Mouse (Mus musculus): Measurements from ENCODE around the gene Ppfibp1. TPM values are rescaled to one million over a fixed set of nuclear protein-coding genes. Genes with fewer than 3 reads are reported as not detected.

Gene Ppfibp1
- polyA plus RNA-seq, 1 experiment = 3.4 TPM

- peaks cover 34% of the 10 kb centered on the region for H3K36me3 ChIP-seq (replicated peaks; ENCODE audit: low read length)
- no peaks in the 10 kb centered on the region for H3K9me3 ChIP-seq
- no peak overlapping the region for H3K4me3 ChIP-seq (replicated peaks)
- TF ChIP-seq FLI1 (IDR thresholded peaks at IDR 0.05; ENCODE audit: low read length) = no peak
- no peak for TF ChIP-seq GATA1 (IDR thresholded peaks at IDR 0.05; ENCODE audit: borderline replicate concordance, low read length)
- peaks cover 85% of the 10 kb centered on the region for H3K4me1 ChIP-seq
- no peaks in the 10 kb centered on the region for H3K27me3 ChIP-seq (replicated peaks)
Observed at GRCm38 (mm10) chr6:146965139-146965772, 77.0 kb downstream of the Ppfibp1 start.

GRCm38 (mm10) chr6:146966446-146967019 lies 78.2 kb downstream of the Ppfibp1 start:
- H3K9me3 ChIP-seq = no peaks in the 10 kb centered on the region
- H3K4me1 ChIP-seq = peaks cover 79% of the 10 kb centered on the region
- H3K36me3 ChIP-seq (replicated peaks; ENCODE audit: low read length) = peaks cover 27% of the 10 kb centered on the region
- peak overlapping the region; percentile 84 for H3K4me3 ChIP-seq (replicated peaks)
- TF ChIP-seq GATA1 (IDR thresholded peaks at IDR 0.05; ENCODE audit: borderline replicate concordance, low read length) (no peak), FLI1 (IDR thresholded peaks at IDR 0.05; ENCODE audit: low read length) (no peak)
- H3K27me3 ChIP-seq (replicated peaks) = no peaks in the 10 kb centered on the region

DNA sequence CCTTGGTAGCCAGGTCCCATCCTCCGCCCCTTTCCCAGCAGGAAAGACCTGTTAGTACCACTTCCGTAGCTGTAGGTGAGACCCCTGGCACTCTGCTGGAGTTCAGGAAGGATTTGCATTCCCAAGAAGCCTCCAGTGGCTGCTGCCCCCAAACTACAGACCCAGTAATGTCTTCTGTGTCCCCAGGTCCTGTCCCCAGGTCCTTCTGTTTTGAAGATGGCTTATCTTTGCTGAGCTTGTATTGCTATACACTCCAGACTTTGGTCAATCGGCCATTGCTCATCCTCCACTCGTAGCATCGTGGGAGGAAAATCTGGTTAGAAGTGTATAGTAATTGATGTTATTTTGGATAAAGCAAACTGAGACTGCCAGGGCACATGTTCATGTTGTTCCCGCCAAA lies 79.5 kb downstream of the Ppfibp1 start:
- Histone ChIP-seq H3K9me3 (no peaks in the 10 kb centered on the region), H3K36me3 (replicated peaks; ENCODE audit: low read length) (peaks cover 20% of the 10 kb centered on the region), H3K4me1 (peaks cover 74% of the 10 kb centered on the region), H3K27me3 (replicated peaks) (no peaks in the 10 kb centered on the region), H3K4me3 (replicated peaks) (no peak overlapping the region)
- TF ChIP-seq GATA1 (IDR thresholded peaks at IDR 0.05; ENCODE audit: borderline replicate concordance, low read length) (no peak), FLI1 (IDR thresholded peaks at IDR 0.05; ENCODE audit: low read length) (no peak)

- H3K4me3 ChIP-seq (replicated peaks) = no peak overlapping the region
- no peak for TF ChIP-seq FLI1 (IDR thresholded peaks at IDR 0.05; ENCODE audit: low read length)
- TF ChIP-seq GATA1 (IDR thresholded peaks at IDR 0.05; ENCODE audit: borderline replicate concordance, low read length) = no peak
- H3K4me1 ChIP-seq = peaks cover 57% of the 10 kb centered on the region
- H3K9me3 ChIP-seq = no peaks in the 10 kb centered on the region
- H3K27me3 ChIP-seq (replicated peaks) = no peaks in the 10 kb centered on the region
- peaks cover 6% of the 10 kb centered on the region for H3K36me3 ChIP-seq (replicated peaks; ENCODE audit: low read length)
Observed at GRCm38 (mm10) chr6:146970811-146971210, 82.5 kb downstream of the Ppfibp1 start.

- peaks cover 52% of the 10 kb centered on the region for H3K4me1 ChIP-seq
- no peaks in the 10 kb centered on the region for H3K9me3 ChIP-seq
- H3K27me3 ChIP-seq (replicated peaks) = no peaks in the 10 kb centered on the region
- TF ChIP-seq FLI1 (IDR thresholded peaks at IDR 0.05; ENCODE audit: low read length) (no peak), GATA1 (IDR thresholded peaks at IDR 0.05; ENCODE audit: borderline replicate concordance, low read length) (no peak)
- H3K36me3 ChIP-seq (replicated peaks; ENCODE audit: low read length) = peaks cover 11% of the 10 kb centered on the region
- H3K4me3 ChIP-seq (replicated peaks) = no peak overlapping the region
Observed at GRCm38 (mm10) chr6:146971366-146971765, 83.1 kb downstream of the Ppfibp1 start.

DNA sequence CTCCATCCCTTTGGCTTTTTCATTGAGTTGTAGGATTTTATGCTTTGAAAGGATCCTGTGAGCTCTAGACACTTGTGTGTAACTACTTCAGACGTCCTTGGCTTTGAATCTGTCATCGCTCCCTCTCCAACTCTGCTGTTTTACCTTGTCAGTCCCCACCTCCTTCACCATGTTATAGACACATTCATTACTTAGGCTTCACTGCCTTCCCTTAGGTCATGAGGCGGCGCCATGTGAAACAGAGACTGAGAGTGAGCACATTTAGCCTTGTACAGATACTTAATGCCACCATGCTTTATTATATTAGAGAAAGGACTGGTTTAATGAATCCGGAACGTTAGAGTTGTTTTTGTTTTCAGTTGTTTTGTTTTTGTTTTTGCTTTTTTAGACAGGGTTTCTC lies 83.7 kb downstream of the Ppfibp1 start:
- no peaks in the 10 kb centered on the region for H3K27me3 ChIP-seq (replicated peaks)
- H3K4me3 ChIP-seq (replicated peaks) = no peak overlapping the region
- H3K4me1 ChIP-seq = peaks cover 45% of the 10 kb centered on the region
- TF ChIP-seq GATA1 (IDR thresholded peaks at IDR 0.05; ENCODE audit: borderline replicate concordance, low read length) = no peak
- no peak for TF ChIP-seq FLI1 (IDR thresholded peaks at IDR 0.05; ENCODE audit: low read length)
- peaks cover 17% of the 10 kb centered on the region for H3K36me3 ChIP-seq (replicated peaks; ENCODE audit: low read length)
- H3K9me3 ChIP-seq = no peaks in the 10 kb centered on the region

DNA sequence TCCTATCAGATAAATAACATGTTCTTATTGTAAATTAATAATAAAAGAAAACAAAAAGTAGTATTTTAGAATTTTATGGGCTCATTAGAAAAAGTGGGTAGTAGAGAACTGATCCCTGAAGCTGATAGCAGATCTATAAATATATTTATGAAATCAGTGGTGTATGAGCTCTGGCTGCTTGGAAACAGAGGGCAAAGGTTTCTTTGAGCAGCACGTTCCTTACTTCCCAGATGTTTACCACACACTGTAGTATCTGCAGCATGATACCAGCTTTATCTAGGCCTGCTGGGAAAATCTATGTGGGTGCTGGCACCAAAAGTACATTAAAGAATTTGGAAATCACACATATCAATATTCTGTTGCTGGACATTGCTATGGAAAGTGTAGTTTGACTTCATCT lies 84.5 kb downstream of the Ppfibp1 start:
- TF ChIP-seq FLI1 (IDR thresholded peaks at IDR 0.05; ENCODE audit: low read length) = no peak
- no peak for TF ChIP-seq GATA1 (IDR thresholded peaks at IDR 0.05; ENCODE audit: borderline replicate concordance, low read length)
- Histone ChIP-seq H3K36me3 (replicated peaks; ENCODE audit: low read length) (peaks cover 25% of the 10 kb centered on the region), H3K4me1 (peaks cover 38% of the 10 kb centered on the region), H3K9me3 (no peaks in the 10 kb centered on the region), H3K27me3 (replicated peaks) (no peaks in the 10 kb centered on the region), H3K4me3 (replicated peaks) (no peak overlapping the region)

DNA sequence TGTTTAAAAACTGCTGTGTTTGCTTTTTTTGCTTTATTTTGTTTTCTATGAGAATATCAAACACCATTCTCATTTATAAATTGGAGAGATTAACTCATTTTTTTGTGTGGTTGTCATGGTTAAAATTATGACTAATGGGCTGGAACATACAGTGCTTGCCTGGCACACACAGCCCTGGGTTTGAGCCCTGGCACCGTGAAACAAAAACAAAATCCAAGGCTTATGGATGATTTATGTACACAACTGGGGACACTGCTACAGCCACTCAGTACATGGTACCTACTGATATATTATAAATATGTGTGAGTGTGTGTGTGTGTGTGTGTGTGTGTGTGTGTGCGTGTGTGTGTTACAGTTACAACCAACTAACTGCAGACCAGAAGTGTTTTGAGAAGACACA lies 85.1 kb downstream of the Ppfibp1 start:
- Histone ChIP-seq H3K36me3 (replicated peaks; ENCODE audit: low read length) (peaks cover 31% of the 10 kb centered on the region), H3K4me3 (replicated peaks) (no peak overlapping the region), H3K4me1 (peaks cover 34% of the 10 kb centered on the region), H3K27me3 (replicated peaks) (no peaks in the 10 kb centered on the region), H3K9me3 (no peaks in the 10 kb centered on the region)
- TF ChIP-seq GATA1 (IDR thresholded peaks at IDR 0.05; ENCODE audit: borderline replicate concordance, low read length) (no peak), FLI1 (IDR thresholded peaks at IDR 0.05; ENCODE audit: low read length) (no peak)

- Histone ChIP-seq H3K4me1 (peaks cover 34% of the 10 kb centered on the region), H3K9me3 (no peaks in the 10 kb centered on the region), H3K4me3 (replicated peaks) (no peak overlapping the region), H3K36me3 (replicated peaks; ENCODE audit: low read length) (peaks cover 33% of the 10 kb centered on the region), H3K27me3 (replicated peaks) (no peaks in the 10 kb centered on the region)
- TF ChIP-seq GATA1 (IDR thresholded peaks at IDR 0.05; ENCODE audit: borderline replicate concordance, low read length) = no peak
- TF ChIP-seq FLI1 (IDR thresholded peaks at IDR 0.05; ENCODE audit: low read length) = no peak
Observed at GRCm38 (mm10) chr6:146973830-146974229, 85.5 kb downstream of the Ppfibp1 start.

DNA sequence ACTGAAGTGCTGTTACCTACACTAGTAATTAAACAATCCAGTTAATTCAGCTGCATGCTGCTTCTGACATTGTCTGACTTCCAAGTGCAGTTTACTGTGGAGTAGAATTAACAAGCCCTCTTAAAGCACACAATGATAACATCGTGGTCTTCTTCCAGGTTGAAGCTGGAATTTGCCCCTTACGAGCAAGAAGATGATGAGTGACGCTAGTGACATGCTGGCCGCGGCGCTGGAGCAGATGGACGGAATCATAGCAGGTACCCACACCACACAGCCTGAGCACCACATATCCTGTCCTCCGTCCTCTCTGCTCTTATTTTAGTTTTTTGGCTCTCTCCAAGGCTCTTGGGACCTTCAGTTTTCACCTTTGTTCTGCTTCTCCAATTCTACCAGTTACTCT lies 88.2 kb downstream of the Ppfibp1 start:
- no peaks in the 10 kb centered on the region for H3K9me3 ChIP-seq
- TF ChIP-seq GATA1 (IDR thresholded peaks at IDR 0.05; ENCODE audit: borderline replicate concordance, low read length) (no peak), FLI1 (IDR thresholded peaks at IDR 0.05; ENCODE audit: low read length) (no peak)
- H3K4me1 ChIP-seq = peaks cover 36% of the 10 kb centered on the region
- no peak overlapping the region for H3K4me3 ChIP-seq (replicated peaks)
- H3K27me3 ChIP-seq (replicated peaks) = no peaks in the 10 kb centered on the region
- H3K36me3 ChIP-seq (replicated peaks; ENCODE audit: low read length) = peaks cover 56% of the 10 kb centered on the region
